10 mouse cellular contexts compared by ENCODE assay signal in the genomic region with DNA sequence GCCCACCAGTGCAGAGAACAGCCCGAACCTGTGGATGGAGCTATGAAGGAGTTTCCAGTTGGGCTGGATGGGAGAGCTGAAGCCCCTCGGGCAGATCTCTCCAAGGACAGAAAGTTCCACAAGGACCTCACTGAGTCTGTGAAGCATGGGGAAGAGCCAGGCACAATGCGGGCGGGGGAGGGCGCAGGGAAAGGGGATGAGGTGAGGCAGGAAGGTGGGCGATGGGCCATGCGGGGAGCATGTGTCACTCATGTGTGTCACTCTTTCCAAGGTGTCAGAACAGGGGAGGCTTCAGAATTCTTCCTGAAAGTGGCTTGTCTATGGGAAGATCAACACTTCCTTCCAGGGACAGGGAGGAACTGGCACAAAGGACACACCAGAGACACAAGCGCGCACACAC. TPM values are rescaled to one million over a fixed set of nuclear protein-coding genes. Genes with fewer than 3 reads are reported as not detected.
A peak's percentile ranks its signal among the peaks of the same experiment; 100 is the strongest.
DNase-seq lines count a peak whose midpoint lies in the region; ATAC-seq and TF ChIP-seq lines count a peak whose summit lies in the region.
"Had no signal": no experiment of that assay in that cellular context is flagged by ENCODE, and none has a peak within 500 bp of the region (broad histone marks: within the 10 kb centered on the region; RNA-seq: fewer than 3 reads in every experiment).

No protein-coding gene starts in this region.

- no peak for DNase-seq in gastrocnemius, adult 2 months
- no peak for DNase-seq in gastrocnemius, postnatal 25 days
- DNase-seq in lung, postnatal 14 days, result no peak
- DNase-seq in hindbrain, embryonic 11.5 days (ENCODE audit: low spot score), result no peak
- no peak for DNase-seq in thymus, postnatal 14 days
- DNase-seq in yolk sac, embryonic 10.5 days (ENCODE audit: low spot score), result no peak
- DNase-seq: B cell, adult 2 months had no signal

- no peak; the same call in 1 of the 2 replicates for ATAC-seq in lung, embryonic 15.5 days (ENCODE audit: borderline replicate concordance, extremely low read depth, low FRiP score, low TSS enrichment)
- no peak for ATAC-seq in hindbrain, embryonic 11.5 days (ENCODE audit: low FRiP score)
- ATAC-seq in neural tube, embryonic 15.5 days (ENCODE audit: low FRiP score), result no peak
- ATAC-seq: liver, postnatal 0 days had no signal

- H3K36me3 ChIP-seq in lung, embryonic 15.5 days, result no peaks in the 10 kb centered on the region
- H3K36me3 ChIP-seq in hindbrain, embryonic 11.5 days (ENCODE audit: control insufficient read depth, insufficient read depth, low read length), result no peaks in the 10 kb centered on the region
- no peaks in the 10 kb centered on the region for H3K36me3 ChIP-seq in neural tube, embryonic 15.5 days

- 0 out of 2 replicates have a peak overlapping the region, but pooled peaks have one; percentile 3 for H3K4me2 ChIP-seq in lung, embryonic 15.5 days
- no peak overlapping the region for H3K4me2 ChIP-seq in hindbrain, embryonic 11.5 days (replicated peaks; ENCODE audit: low read depth, low read length)
- H3K4me2 ChIP-seq in neural tube, embryonic 15.5 days, result no peak overlapping the region

- H3K4me3 ChIP-seq in gastrocnemius, adult 2 months, result no peak overlapping the region
- no peak overlapping the region for H3K4me3 ChIP-seq in lung, embryonic 15.5 days
- no peak overlapping the region for H3K4me3 ChIP-seq in hindbrain, embryonic 11.5 days (ENCODE audit: low read depth, low read length)
- no peak overlapping the region for H3K4me3 ChIP-seq in neural tube, embryonic 15.5 days (replicated peaks)

- H3K27me3 ChIP-seq in lung, embryonic 15.5 days, result no peaks in the 10 kb centered on the region
- H3K27me3 ChIP-seq in hindbrain, embryonic 11.5 days (ENCODE audit: control insufficient read depth, insufficient read depth, low read length), result no peaks in the 10 kb centered on the region
- no peaks in the 10 kb centered on the region for H3K27me3 ChIP-seq in neural tube, embryonic 15.5 days (replicated peaks)

- no peaks in the 10 kb centered on the region for H3K9me3 ChIP-seq in lung, embryonic 15.5 days
- H3K9me3 ChIP-seq in hindbrain, embryonic 11.5 days (ENCODE audit: control insufficient read depth, low read length), result no peaks in the 10 kb centered on the region
- no peaks in the 10 kb centered on the region for H3K9me3 ChIP-seq in neural tube, embryonic 15.5 days (replicated peaks)

- intact Hi-C loops in gastrocnemius, adult 2 months (cut with DNase I), result no loop called here

- H3K4me1 ChIP-seq in lung, embryonic 15.5 days, result peaks cover 62% of the 10 kb centered on the region
- H3K4me1 ChIP-seq in hindbrain, embryonic 11.5 days (replicated peaks; ENCODE audit: control insufficient read depth, insufficient read depth, low read length), result no peaks in the 10 kb centered on the region
- H3K4me1 ChIP-seq in neural tube, embryonic 15.5 days, result peaks cover 17% of the 10 kb centered on the region

- TF ChIP-seq CTCF in gastrocnemius, adult 2 months (IDR thresholded peaks at IDR 0.05), result no peak

- H3K27ac ChIP-seq in gastrocnemius, adult 2 months, result peak overlapping the region; percentile 80
- H3K27ac ChIP-seq in lung, embryonic 15.5 days, result peak overlapping the region; percentile 96
- 0 out of 2 replicates have a peak overlapping the region, but pooled peaks have one; percentile 18 for H3K27ac ChIP-seq in hindbrain, embryonic 11.5 days (ENCODE audit: low read depth, low read length)
- H3K27ac ChIP-seq in neural tube, embryonic 15.5 days (replicated peaks), result peak overlapping the region; percentile 72

- 65% methylated on average over 9 of the region's 9 CpGs for WGBS in lung, embryonic 15.5 days
- 93% methylated on average over 9 of the region's 9 CpGs for WGBS in hindbrain, embryonic 11.5 days
- 93% methylated on average over 9 of the region's 9 CpGs for WGBS in neural tube, embryonic 15.5 days

- H3K9ac ChIP-seq in lung, embryonic 15.5 days, result no peak overlapping the region
- H3K9ac ChIP-seq in hindbrain, embryonic 11.5 days (ENCODE audit: low read depth, low read length), result no peak overlapping the region
- no peak overlapping the region for H3K9ac ChIP-seq in neural tube, embryonic 15.5 days (replicated peaks)
- H3K9ac ChIP-seq: liver, postnatal 0 days had no signal

RNA-seq across cellular contexts. Expression of a gene that starts 58.3 kb away (rescaled TPM):
- total RNA-seq in gastrocnemius, adult 2 months (2021), result 1 to 10 TPM; 1.5 to 2.3 TPM
- 1 to 10 TPM; 1.9 to 2.5 TPM for total RNA-seq in gastrocnemius, postnatal 25 days (2021)
- 13.3 and 13.6 TPM in 2 replicates for polyA plus RNA-seq in lung, embryonic 15.5 days (2015; fragmentation: Nextera tagmentation; extraction: Ambion mirVana)
- polyA plus RNA-seq in hindbrain, embryonic 11.5 days (2014; fragmentation: Nextera tagmentation; extraction: Ambion mirVana), result 11.3 and 11.8 TPM in 2 replicates
- 25.4 and 25.5 TPM in 2 replicates for polyA plus RNA-seq in neural tube, embryonic 15.5 days (2015; fragmentation: Nextera tagmentation; extraction: Ambion mirVana)

Comparison
In these comparisons a context has a peak if more than half of its experiments do, and no peak if none do; other contexts are left out.
1. H3K27ac ChIP-seq: peak in every context shown above with its lines; median percentile 96 in lung, embryonic 15.5 days; 80 in gastrocnemius, adult 2 months; 72 in neural tube, embryonic 15.5 days; 18 in hindbrain, embryonic 11.5 days.